Mouse (Mus musculus) liver, adult 10 weeks (tissue): Measurements from ENCODE around the gene Cd200r4. TPM values are rescaled to one million over a fixed set of nuclear protein-coding genes. Genes with fewer than 3 reads are reported as not detected.

Experiments
- polyA plus RNA-seq: library from polyadenylated mRNA; stranded (reverse); fragments of 350-450 nt; fragmentation: Illumina TruSeq; extraction: RNeasy Lipid Tissue Mini Kit (QIAGEN cat#74804); gene quantifications from one replicate; pipeline ENCODE4 v1.2.3, GENCODE M21; 2014; ENCODE audit warnings: low read depth, low replicate concordance

The Cd200r4 gene
- 0.53 TPM for polyA plus RNA-seq

GRCm38 (mm10) chr16:44811544-44811943 is at the start of gene Cd200r4:
Cd200r4 (plus strand) TSS chr16:44811733.

DNA sequence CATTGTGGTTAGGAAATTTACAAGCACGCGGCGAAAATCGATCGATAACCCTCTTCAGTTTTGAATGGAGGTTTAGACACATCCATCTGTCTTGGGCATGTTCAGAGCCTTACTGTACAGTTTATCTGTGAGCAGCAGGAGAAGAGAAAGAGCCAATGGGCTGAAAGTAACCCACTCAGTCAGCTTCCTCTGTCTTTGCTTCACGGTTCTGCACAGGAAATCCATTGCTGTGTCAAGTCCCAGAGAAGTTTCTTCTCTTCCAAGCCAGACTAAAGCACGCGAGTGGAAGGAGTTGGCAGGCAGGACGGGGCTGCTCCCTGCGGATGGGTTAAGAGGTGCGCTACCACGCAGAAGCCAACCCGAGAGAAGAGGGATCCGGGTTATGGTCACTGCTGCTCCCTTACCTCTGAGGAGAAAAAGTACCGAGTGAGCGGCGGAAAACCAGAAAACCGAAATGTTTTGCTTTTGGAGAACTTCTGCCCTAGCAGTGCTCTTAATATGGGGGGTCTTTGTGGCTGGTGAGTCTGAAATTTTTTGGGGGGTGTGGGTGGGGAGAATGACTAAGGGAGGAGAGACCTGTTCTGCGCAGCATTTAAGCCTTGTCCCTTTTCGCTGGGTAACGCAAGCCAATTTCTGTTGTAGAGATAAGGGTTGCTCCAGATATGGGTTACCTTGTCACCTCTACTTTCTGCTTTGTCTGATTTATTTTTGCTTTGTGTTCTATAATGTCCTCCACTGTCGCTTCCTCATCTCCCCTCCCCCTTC is 45.8 kb upstream of the Cd200r4 start, which contains the start of gene Cd200r1:
Gene Cd200r1 (plus strand): TSS at position 182 of the 765 bp plus-strand sequence.

DNA sequence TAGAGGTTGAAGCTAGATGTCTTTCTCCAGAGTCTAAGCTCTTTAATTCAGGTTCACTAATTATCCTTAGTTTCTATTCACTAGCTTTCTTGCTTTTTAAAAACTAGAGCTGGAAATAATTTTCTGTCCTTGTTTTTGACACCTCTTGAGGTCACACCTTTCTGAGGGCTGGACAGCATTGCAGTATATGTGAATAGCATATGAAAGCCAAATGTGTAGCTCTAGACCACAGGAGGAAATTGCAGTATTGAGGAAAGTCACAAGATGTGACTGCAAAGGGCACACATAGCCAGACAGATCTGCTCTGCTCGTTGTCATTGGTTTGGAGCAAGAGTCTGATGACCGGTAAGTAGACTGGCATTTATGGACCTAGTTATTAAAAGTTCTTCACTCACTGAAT is 55.3 kb downstream of the Cd200r4 start, which contains the start of gene Cd200r2:
Gene Cd200r2 (plus strand): TSS at position 301 of the 400 bp plus-strand sequence.

Other genes with a start within 250 kb of the Cd200r4 start
- gene Nepro, start 87.4 kb upstream of the Cd200r4 start, polyA plus RNA-seq = 5.0 TPM
- gene Gtpbp8, start 65.4 kb upstream of the Cd200r4 start, polyA plus RNA-seq = 35.3 TPM
- gene Cd200r1, start 46.0 kb upstream of the Cd200r4 start, polyA plus RNA-seq = 2.4 TPM
- gene Cd200r2, start 55.4 kb downstream of the Cd200r4 start, polyA plus RNA-seq = not detected
- not detected for gene Cd200r3, start 131.9 kb downstream of the Cd200r4 start, polyA plus RNA-seq